Mouse (Mus musculus): Measurements from ENCODE around the gene Gm4969.

GRCm38 (mm10) chr7:19165656-19166423, 47.7 kb upstream of the Gm4969 start, which contains the start of gene Gipr:
- TF ChIP-seq POLR2A (IDR thresholded peaks at IDR 0.05; ENCODE audit: extremely low read depth, insufficient read depth, low read length) (no peak), CTCF (IDR thresholded peaks at IDR 0.05; ENCODE audit: extremely low read depth, insufficient read depth, low read length) (no peak)

Data from cortical plate, adult 2 months (tissue).